Mouse (Mus musculus) stomach, postnatal 0 days (tissue): ENCODE data around the gene Ssmem1. TPM values are rescaled to one million over a fixed set of nuclear protein-coding genes. Genes with fewer than 3 reads are reported as not detected.
A peak's percentile ranks its signal among the peaks of the same experiment; 100 is the strongest.

ENCODE experiments used
- ATAC-seq: fragments of 200-750 bp; cut with Nextera tagmentation; 2 replicates; pipeline ENCODE4 v1.8.0; 2017; ENCODE audit not compliant: low FRiP score, low TSS enrichment
- DNase-seq: peaks from one replicate; pipeline ENCODE4 v3.0.0-alpha.2; 2016; ENCODE audit warnings: low spot score
- H3K27ac ChIP-seq: fragments of 300-500 bp; sonication (generic); replicated peaks from 2 replicates; pipeline ENCODE4 v1.5.1; 2014; ENCODE audit warnings: mild to moderate bottlenecking, control low read depth
- H3K27me3 ChIP-seq: fragments of 300-500 bp; sonication (generic); 2 replicates; pipeline ENCODE4 v1.6.1; 2014; ENCODE audit warnings: low read length; ENCODE audit not compliant: control insufficient read depth, insufficient read depth
- H3K36me3 ChIP-seq: fragments of 300-500 bp; sonication (generic); 2 replicates; pipeline ENCODE4 v1.6.1; 2014; ENCODE audit warnings: low read length, mixed read lengths; ENCODE audit not compliant: control insufficient read depth, insufficient read depth
- H3K4me1 ChIP-seq: fragments of 300-500 bp; sonication (generic); replicated peaks from 2 replicates; pipeline ENCODE4 v1.6.1; 2014; ENCODE audit warnings: antibody characterized with exemption; ENCODE audit not compliant: control insufficient read depth, insufficient read depth
- H3K4me2 ChIP-seq: fragments of 300-500 bp; sonication (generic); replicated peaks from 2 replicates; pipeline ENCODE4 v1.6.1; 2014; ENCODE audit warnings: low read depth, mild to moderate bottlenecking, control low read depth, moderate library complexity
- H3K4me3 ChIP-seq: fragments of 300-500 bp; sonication (generic); 2 replicates; pipeline ENCODE4 v1.5.1; 2014; ENCODE audit warnings: low read depth, low read length, control low read depth
- H3K9ac ChIP-seq: fragments of 300-500 bp; sonication (generic); 2 replicates; pipeline ENCODE4 v1.6.1; 2014; ENCODE audit warnings: mild to moderate bottlenecking, low read length, control low read depth, mixed read lengths
- H3K9me3 ChIP-seq: fragments of 300-500 bp; sonication (generic); 2 replicates; pipeline ENCODE4 v1.6.1; 2016; ENCODE audit warnings: low read length; ENCODE audit not compliant: control insufficient read depth
- CTCF ChIP-seq: IDR thresholded peaks from 2 replicates; pipeline ENCODE4 v1.5.1; 2016; ENCODE audit warnings: antibody characterized with exemption, low read depth, mild to moderate bottlenecking, moderate library complexity
- EP300 ChIP-seq: optimal IDR thresholded peaks from 2 replicates; pipeline ENCODE3; 2016; ENCODE audit warnings: antibody characterized with exemption
- WGBS: fragments of 180-500 bp; shearing (Covaris S2); extraction: QIAGEN DNeasy Blood & Tissue Kit; methylation state at CpG from one replicate; pipeline ENCODE4 v1.1.7; 2014; 5-methylcytosine and 5-hydroxymethylcytosine counted together
- polyA plus RNA-seq: library from polyadenylated mRNA; unstranded; fragments of >200 nt; fragmentation: Nextera tagmentation; extraction: Ambion mirVana; gene quantifications from 2 replicates; pipeline ENCODE4 v1.2.1, GENCODE M21; 2015

Gene Ssmem1
- polyA plus RNA-seq, result not detected in 2 replicates

DNA sequence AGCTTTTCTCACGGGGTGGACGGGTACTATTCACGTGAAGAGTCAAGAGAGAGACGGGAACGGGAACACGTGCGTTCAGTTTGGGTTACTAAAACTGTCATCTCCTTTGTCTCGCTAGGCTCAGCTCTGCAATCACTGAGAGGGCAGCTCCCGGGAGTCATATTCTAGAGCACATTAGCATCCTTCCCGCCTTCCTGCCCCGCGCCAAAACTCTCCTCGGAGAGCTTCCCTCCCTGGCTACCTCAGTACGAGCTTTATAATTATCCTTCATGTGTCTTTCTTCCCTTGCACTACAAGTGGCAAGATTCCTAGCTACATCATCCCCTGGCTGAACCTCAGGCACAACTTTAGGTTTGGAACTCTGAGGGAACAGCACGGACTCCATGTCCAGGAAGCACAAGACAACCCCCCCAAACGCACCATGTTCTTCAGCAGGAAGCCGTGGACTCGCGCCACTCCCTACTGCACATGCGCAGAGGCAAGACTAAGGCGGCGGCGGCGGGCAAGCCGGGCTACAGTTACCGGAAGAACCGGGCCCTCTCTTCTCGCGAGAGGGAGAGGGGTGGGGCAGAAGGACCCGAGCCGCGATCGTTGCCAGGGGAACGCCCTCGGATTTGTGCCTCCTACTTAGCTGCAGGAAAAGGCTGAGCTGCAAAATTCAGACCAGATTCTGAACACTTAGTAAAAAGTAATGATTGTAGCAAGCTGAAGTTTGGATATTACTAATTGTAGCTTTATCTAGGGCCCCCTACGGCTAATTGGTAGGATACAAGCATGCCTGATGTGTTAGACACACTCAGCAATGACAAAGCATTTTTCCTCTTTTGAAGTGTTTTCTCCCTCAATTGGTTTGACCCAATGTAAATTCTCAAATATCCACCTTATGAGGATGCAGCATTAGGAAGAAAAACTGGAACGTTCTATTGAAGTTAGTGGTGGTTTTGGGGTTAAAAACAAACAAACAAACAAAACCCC lies at the start of gene Ssmem1, which contains the start of gene Tmem209:
Gene Ssmem1, plus strand, starts transcription at position 585 of the 975 bp plus-strand sequence.
Gene Tmem209, minus strand, starts transcription at position 519 of the 975 bp plus-strand sequence.
- no peaks in the 10 kb centered on the region for H3K9me3 ChIP-seq
- WGBS, result under 1% methylated on average over 37 of the region's 37 CpGs
- TF ChIP-seq EP300 (peak; percentile 99), CTCF (0 out of 2 replicates have a peak, but pooled peaks have one; percentile 8)
- peak; percentile 99 for ATAC-seq
- H3K4me2 ChIP-seq, result peak within 1 kb of the TSS; percentile 65
- H3K36me3 ChIP-seq, result peaks cover 3% of the 10 kb centered on the region; the same call in 1 of the 2 replicates
- H3K27me3 ChIP-seq, result no peaks in the 10 kb centered on the region
- peak within 1 kb of the TSS; percentile 76 for H3K9ac ChIP-seq
- H3K4me1 ChIP-seq, result peaks cover 4% of the 10 kb centered on the region
- peak; percentile 100 for DNase-seq
- H3K4me3 ChIP-seq, result peak within 1 kb of the TSS; percentile 56
- H3K27ac ChIP-seq, result peak within 1 kb of the TSS; percentile 92

- Histone ChIP-seq H3K4me2 (peak overlapping the region; percentile 75), H3K9ac (peak overlapping the region; percentile 45), H3K4me3 (no peak overlapping the region; the same call in 1 of the 2 replicates), H3K27ac (peak overlapping the region; percentile 53; the same call in 1 of the 2 replicates), H3K27me3 (no peaks in the 10 kb centered on the region), H3K4me1 (peaks cover 5% of the 10 kb centered on the region; the same call in 1 of the 2 replicates), H3K9me3 (no peaks in the 10 kb centered on the region), H3K36me3 (no peaks in the 10 kb centered on the region)
- WGBS, result 29% methylated on average over 19 of the region's 19 CpGs
- no peak for TF ChIP-seq EP300
- no peak for TF ChIP-seq CTCF
- peak; percentile 81 for ATAC-seq
- peak; percentile 63 for DNase-seq
Observed at GRCm38 (mm10) chr6:30460750-30461446, 48.8 kb upstream of the Ssmem1 start.

- H3K4me1 ChIP-seq, result peaks cover 5% of the 10 kb centered on the region; the same call in 1 of the 2 replicates
- no peaks in the 10 kb centered on the region for H3K9me3 ChIP-seq
- ATAC-seq (no peak), DNase-seq (no peak)
- TF ChIP-seq CTCF (no peak), EP300 (no peak)
- no peaks in the 10 kb centered on the region for H3K36me3 ChIP-seq
- H3K9ac ChIP-seq, result no peak overlapping the region
- 84% methylated on average over 12 of the region's 13 CpGs for WGBS
- H3K4me2 ChIP-seq, result no peak overlapping the region
- no peaks in the 10 kb centered on the region for H3K27me3 ChIP-seq
- no peak overlapping the region for H3K27ac ChIP-seq
- H3K4me3 ChIP-seq, result no peak overlapping the region
Observed at GRCm38 (mm10) chr6:30461755-30462344, 47.8 kb upstream of the Ssmem1 start.

GRCm38 (mm10) chr6:30462822-30463221 lies 46.8 kb upstream of the Ssmem1 start:
- Histone ChIP-seq H3K4me2 (no peak overlapping the region), H3K36me3 (no peaks in the 10 kb centered on the region), H3K4me1 (peaks cover 5% of the 10 kb centered on the region; the same call in 1 of the 2 replicates), H3K9me3 (no peaks in the 10 kb centered on the region), H3K27ac (no peak overlapping the region), H3K27me3 (no peaks in the 10 kb centered on the region), H3K4me3 (no peak overlapping the region), H3K9ac (no peak overlapping the region)
- TF ChIP-seq CTCF (no peak), EP300 (no peak)
- DNase-seq (no peak), ATAC-seq (no peak)
- 34% methylated on average over 7 of the region's 7 CpGs for WGBS

GRCm38 (mm10) chr6:30465586-30465985 lies 44.1 kb upstream of the Ssmem1 start:
- no peak for ATAC-seq
- WGBS, result 81% methylated on average over 11 of the region's 11 CpGs
- no peaks in the 10 kb centered on the region for H3K36me3 ChIP-seq
- no peaks in the 10 kb centered on the region; the same call in 1 of the 2 replicates for H3K4me1 ChIP-seq
- no peak overlapping the region for H3K4me2 ChIP-seq
- no peak overlapping the region for H3K9ac ChIP-seq
- H3K4me3 ChIP-seq, result no peak overlapping the region
- H3K27me3 ChIP-seq, result no peaks in the 10 kb centered on the region
- no peak overlapping the region for H3K27ac ChIP-seq
- TF ChIP-seq CTCF (no peak), EP300 (no peak)
- no peaks in the 10 kb centered on the region for H3K9me3 ChIP-seq
- DNase-seq, result no peak
